Mouse (Mus musculus) layer of hippocampus, postnatal 10 days (tissue): ENCODE measurements at regions not wholly inside any gene's neighbourhood (a gene's known extent, or its start where the extent isn't known, plus 50 kb on each side); places are given as distances from the start of the nearest gene placed in this dataset.
A peak's percentile ranks its signal among the peaks of the same experiment; 100 is the strongest.

Experiments
- DNase-seq, 2 experiments: peaks; one replicate each; pipeline ENCODE4 v3.0.0; 2021; ENCODE audit warnings: low spot score in 2 of 2

DNA sequence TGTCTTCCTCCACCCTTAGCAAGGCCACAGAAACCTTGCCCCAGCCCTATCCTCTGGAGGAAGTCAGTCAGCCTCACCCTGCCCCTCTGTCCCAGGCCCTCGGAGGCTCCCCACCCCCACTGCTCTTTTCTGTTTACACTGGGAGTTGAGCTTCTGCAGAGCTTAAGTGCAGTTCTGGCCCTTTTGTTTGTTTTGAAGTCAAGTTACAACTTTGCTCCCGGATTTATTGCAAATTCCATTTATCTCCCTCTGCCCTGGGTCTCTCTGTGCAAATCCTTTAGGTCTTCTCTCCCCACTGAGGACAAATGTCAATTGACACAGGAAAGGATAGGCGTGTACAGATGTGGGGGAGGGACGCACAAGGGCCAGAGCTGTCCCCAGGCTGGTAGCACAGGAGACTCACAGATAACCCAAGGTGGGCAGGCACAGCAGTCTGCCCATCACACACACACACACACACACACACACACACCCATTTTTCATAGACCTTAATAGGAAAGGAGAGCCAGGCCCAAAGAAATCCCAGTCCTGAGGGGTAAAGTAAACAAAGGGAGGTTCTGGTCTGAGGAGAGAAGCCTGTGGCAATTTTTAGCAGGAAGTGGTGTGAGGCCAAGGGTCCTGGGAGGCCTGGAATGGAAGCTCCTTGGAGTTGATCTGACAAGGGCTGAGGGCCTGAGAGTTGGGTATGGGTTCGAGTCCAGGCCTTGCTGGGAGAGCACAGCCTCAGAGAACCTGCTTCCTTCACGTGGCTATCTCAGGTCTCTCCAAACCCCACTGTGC is 167.9 kb downstream of the Zfp36l1 start:
- DNase-seq: no peak

DNA sequence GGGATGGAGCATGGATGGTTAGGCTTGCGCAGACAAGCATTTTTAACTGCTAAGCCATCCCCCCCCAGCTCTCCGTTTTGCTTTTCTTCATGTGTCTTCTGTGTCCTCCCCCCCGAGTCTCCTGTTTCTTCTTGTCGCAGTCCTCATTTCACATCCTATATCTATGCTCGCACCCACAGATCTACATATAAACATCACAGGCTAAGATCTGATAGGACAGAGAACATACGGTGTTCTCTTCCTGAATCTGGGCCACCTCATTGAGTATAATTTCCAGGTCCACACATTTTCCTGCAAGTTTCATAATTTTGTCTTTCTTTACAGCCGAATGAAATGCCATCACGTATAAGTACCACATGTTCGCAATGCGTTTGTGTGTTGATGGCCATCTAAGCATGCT is 168.7 kb downstream of the Zfp36l1 start:
- DNase-seq: no peak

DNA sequence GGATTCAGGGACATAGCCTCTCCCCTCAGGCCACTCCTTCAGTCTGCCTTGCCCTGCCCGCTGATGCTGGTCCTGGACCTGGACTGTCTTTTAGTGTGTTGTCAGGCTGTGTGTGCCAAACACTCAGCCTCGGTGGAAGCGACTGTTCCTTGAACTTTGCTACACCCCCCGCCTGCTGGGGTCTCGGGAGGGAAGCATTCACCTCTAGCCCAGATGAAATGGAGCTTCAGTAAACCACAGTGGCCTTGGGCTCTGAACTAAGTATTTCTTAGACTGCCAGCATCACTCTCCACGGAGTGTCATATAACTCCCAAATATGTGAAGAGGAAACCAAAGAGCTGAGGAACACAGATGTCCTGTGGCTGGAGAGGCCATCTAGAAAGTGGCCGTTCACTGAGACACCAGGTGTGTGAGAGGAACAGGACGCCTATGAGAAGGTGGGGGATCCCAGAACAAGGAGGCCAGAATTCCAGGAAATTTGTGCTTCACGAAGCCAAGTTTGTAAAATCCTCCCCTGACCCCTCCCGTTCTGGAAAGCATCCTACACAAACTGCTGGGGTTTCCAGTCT is 170.2 kb downstream of the Zfp36l1 start:
- no peak for DNase-seq

DNA sequence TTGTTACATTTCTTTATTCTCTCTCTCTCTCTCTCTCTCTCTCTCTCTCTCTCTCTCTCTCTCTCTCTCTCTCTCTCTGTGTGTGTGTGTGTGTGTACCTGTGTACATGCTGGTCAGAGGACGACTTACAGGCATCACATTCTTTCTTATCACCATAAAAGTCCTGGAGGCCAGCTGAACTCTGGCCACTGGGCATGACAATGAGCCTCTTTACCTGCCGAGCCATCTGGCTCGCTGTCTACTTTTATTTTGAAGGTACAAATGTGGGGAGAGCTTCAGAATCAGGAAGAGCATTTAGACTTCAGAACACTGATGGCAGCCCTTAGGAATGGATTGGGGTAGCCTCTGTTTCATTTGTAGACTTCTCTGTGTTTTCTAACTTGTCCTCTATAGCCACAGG is 171.0 kb downstream of the Zfp36l1 start:
- DNase-seq: no peak

DNA sequence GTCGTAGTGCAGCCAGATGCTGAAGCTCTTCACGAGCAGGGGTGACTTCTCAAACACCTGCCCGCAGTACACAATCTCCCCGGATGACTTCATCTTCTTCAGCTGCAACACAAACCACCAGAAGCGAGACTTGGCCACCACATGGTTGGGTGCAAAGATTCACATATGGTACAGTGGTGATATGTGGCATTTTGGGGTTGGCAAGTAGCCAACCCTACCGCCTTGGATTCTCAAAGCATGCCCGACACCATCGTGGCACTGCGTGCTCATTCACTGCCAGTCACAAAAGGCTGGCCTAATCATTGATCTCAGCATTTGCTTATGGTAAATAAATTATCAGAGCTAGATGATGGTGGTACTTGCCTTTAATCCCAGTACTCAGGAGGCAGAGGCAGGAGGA is 173.4 kb downstream of the Zfp36l1 start:
- no peak for DNase-seq

DNA sequence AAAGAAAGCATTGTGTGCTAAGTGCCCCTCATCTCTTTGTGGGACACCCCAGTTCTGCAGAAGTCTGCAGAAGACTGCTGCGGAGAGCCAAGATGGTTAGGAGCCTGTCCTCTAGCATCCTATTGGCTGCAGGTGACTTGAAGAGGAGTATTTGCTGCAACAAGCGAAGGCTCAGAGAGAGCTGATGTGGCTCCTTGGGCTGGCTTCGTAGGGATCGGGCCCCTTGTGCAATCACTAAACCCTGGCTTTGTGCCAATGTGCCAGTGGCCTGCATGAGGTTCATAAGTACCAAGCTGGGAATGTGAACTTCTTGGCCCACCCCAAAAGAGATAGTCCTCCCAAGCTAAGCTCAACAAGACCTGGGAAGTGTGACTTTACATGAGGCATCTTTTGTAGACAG is 174.9 kb downstream of the Zfp36l1 start:
- DNase-seq: no peak

DNA sequence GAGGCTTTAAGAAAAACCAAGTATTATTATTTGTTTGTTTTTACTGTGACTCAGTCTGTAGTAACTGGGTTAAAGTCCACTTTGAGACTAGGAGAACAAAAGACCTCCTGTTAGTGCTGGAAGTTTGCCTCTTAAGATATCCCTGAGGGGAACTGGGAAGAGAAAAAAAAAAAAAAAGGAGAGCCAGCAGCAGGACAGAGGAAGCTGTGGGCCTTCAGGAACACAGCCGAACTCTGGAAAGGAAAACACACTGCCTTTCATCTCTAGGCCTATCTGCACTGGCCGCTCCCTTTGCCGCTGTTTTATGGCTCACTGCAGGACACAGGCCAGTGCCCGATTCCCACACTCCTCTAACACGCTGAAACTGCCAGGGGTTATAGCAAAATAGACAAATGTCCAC is 176.1 kb downstream of the Zfp36l1 start:
- no peak for DNase-seq

DNA sequence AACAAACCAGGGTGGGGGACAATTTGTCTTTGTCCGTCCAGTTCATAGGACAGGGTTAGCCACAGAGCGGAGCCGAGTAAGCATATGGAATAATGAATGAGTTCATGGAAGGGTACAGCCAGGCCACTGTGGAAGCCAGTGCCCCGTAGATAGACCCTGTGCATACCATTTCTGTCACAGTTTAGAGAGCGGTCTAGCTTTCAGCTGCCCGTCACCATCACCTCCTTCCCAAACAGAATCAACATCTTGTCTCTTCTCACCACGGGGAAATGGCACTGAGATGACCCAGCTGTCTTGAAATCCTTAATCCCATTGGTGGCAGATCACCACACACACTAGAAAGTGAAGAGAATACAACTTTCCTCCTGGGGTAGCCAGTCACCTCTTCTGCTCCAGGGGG is 178.7 kb downstream of the Zfp36l1 start:
- DNase-seq: no peak

DNA sequence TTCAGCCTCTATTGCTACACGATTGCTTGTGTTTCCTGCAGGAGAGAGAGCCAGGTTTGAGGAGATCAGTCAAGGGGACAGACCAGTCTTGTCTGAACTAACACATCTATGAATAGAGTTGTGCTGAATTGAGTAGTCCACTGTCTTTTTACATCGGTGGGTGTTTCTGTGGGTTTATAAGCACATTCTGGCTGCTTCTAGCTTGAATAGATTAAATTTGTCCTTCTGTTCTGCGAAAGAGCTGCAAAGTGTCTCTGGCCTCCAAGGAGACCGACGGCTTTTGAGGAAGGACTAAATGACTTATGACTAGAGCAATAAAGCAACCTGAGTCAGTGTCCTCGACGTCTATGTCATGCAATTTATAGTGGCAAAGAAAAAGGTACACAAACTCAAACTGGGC is 179.9 kb downstream of the Zfp36l1 start:
- DNase-seq: no peak

DNA sequence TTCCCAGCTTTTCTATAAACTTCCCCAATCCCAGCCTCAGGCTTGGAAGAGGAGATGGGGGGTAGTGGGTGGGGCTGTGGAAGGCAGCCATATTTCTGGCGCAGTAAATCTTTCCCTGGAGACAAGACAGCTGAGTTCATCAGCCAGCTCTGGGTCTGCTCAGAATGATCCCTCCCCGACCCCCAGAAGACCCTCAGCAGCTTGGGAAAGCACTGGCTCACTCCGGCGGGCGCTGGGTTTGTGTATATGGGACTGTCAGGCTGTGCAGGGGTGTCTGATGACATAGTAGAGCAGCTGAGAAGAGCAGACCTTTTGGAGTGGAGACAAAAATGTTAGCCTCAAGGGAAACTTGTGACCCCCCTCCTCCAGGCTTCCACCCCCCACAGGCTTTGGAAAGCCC is 181.4 kb downstream of the Zfp36l1 start:
- DNase-seq: no peak

DNA sequence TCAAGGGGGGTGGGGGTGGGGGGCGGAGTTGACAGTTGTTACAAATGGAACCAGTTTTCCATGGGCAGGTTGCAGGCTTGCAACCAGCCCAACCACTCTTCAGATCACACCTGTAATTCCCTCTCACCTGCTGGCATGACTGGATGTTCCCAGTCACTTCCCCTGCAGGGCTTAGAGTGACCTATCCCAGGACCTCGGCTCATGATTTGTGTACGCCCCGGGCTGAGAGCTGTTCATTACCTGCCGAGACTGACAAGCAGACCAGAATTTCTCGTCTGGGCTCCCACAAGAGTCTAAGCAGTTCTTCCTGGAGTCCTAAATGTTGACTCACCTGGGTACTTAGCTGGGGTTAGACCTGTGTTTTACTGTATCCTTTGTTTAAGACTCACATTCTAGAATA is 183.0 kb downstream of the Zfp36l1 start:
- DNase-seq: no peak

DNA sequence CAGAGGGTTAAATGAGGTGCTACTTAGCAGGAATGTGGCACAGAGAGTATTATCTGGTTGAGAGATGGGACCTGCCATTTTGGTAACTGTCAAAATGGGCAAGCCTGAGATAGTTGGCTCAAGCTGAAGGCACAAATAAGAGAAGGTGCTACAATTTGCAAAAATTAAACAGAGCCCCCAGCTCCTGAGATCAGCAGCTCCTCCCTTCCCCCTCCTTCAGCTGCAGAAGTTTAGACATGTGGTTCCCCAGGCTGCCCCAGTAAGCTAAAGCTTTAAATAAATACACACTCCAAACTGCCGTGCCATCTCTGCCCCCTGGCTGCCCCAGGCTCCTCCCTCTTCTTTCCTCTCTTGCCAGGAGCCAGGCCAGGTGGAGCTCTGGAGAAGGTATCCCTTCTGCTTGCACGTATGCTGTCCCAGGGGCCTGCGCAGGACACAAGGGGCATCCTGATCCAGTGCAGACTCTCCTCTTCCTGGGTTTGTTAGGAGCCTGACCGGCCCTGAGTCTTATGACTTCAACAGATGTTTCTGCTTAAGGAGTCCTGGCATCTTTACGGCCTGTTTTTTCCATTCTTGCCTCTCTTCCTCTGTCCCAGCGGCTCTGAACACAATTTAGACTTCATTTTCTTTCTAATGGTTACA is 184.0 kb downstream of the Zfp36l1 start:
- DNase-seq: no peak

DNA sequence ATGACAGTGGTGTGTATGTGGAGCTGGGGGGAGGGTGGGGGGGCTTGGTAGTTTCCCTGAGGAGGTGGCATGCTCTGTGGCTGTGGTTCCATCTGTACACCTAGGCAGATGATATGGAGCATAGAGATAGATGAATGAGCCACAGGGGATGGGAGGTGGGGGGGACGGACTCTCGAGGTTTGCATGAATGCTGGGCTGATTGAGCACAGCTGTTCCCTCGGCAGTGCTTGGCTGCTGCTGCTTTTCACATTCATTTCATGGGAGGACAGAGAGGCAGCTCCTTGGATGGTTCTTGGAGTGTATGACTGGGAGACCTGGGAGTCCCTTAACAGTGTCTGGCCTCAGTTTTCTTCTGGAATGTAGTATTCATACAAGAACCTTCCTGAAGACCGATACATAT is 184.5 kb downstream of the Zfp36l1 start:
- DNase-seq: no peak

DNA sequence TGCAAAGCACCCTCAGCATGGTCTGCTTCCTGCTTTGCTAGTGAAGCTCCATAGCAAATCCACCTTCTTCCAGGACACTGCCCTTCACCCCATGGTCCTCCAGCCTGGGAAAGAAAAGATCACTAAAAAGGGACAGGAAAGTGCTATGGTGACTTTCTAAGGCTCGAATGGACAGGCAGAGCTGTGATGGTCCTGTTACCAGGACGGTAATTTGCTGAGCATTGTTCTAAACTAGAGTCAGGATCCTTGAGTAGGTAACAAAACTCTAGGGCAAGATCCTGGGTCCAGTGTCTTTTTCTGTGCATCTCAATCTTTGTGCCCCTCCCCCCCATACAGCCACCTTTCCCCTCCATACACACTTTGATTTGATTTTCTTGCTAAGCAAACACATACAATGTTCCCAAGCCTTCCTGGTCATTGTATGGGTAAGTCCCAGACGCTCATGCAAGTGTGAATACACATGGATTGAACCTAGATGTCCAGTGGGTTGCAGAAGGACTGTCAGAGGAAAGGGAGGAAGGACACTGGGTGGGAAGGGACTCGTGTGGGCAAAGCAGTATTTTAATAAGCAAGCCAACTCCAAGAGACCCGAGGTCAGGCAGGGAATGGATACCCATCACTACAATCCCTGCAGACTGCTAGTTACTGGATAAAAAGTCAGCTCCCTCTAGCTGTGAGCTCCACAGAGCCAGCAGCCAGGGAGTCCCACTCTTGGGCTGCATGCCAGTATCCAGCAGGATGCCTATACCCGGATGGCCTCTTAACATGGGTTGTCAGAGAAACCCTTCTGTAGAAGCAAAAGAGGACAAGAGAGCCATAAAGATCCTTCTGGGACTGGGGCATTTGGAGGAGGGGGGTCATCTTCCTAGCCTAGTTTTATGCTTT is 186.9 kb downstream of the Zfp36l1 start:
- peak; percentile 58 to 67 for DNase-seq

DNA sequence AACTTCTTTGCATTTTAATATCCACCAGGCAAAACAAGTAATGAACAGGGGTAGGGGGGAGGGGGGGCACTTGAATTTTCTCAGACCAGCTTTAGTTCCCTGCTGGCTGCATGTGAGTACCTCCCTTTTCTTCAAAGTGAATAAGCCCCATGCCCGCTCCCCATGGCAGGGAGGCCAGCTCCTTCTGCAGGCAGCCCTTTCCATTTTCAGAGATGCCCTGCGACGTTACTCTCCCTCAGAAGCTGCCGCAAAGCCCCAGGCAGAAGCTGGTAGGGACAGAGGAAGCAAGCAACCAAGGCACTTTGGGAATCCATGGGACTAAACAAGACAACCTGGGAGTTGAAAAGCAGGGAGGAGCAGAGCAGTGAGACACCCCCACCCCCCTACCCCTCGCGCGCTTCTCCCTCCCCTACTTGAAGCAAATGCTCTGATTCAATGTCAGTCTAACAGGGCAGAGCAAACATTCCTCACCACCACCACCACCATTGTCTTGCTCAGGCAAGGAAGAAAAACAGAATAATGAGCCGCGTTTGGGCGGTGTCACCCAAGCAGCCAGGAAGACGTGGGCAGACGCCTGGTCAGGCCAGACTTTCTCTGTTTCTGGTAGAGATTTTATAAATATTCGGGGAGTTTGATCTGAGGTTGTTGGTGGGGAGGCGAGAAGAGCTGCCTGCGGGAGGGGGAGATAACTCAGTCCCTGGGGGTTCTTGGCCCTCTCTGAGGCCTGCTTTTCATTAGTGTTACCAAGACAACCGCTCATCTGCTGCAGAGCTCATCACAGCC is 187.7 kb downstream of the Zfp36l1 start:
- peak; percentile 58 to 69 for DNase-seq

DNA sequence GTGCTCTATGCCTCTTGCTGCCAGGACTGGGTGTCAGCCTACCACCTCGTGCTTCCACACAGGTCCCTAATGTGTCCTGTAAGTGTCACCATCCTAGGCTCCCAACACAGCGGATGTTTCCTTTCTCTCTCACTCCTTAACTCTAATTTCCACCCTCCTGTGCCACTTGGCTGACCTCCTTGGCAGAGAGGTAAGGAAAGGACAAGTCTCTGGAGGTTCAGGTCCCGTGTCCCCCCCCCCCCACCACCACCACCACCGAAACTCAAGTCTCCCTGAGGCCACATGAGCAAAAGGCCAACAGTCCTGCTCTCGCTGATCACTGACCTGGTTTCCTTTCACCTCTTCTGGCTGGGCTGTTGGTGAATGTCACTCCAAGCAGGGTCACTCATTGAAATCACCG is 189.0 kb downstream of the Zfp36l1 start:
- DNase-seq: no peak

DNA sequence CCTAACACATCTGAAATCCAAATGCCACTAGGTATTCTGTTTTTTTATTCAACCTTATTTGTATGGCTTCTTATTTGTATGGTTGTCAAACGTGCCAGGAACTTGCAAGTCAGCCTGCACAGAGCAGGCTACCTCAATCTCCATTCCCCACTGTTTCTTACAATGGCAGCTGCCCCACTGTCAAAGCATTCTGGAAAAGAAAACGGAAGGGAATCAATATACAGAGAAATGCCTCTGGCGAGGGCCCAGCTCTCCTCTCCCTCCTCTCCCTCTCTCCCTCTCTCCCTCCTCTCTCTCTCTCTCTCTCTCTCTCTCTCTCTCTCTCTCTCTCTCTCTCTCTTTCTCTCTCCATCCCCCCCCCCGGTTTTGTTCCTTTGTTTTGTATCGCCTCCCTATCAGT is 191.0 kb downstream of the Zfp36l1 start:
- DNase-seq: no peak

DNA sequence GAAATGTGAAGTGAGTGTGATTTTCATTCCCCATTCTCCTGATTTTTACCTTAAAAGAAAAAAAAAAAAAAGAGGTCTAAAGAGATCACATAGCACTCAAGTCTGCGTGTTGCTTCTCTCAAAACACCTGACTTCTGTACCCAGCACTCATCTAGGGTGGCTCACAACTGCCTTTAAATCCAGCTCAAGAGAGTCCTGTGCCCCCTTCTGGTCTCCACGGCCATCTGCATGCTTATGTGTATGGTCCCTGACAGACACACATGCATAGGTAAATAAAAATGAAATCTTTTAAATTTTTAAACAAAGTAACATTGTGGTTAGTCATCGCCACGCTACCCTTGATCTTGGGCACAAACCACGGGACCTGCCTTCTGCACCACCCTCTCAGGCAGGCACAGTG is 193.8 kb downstream of the Zfp36l1 start:
- DNase-seq: no peak

DNA sequence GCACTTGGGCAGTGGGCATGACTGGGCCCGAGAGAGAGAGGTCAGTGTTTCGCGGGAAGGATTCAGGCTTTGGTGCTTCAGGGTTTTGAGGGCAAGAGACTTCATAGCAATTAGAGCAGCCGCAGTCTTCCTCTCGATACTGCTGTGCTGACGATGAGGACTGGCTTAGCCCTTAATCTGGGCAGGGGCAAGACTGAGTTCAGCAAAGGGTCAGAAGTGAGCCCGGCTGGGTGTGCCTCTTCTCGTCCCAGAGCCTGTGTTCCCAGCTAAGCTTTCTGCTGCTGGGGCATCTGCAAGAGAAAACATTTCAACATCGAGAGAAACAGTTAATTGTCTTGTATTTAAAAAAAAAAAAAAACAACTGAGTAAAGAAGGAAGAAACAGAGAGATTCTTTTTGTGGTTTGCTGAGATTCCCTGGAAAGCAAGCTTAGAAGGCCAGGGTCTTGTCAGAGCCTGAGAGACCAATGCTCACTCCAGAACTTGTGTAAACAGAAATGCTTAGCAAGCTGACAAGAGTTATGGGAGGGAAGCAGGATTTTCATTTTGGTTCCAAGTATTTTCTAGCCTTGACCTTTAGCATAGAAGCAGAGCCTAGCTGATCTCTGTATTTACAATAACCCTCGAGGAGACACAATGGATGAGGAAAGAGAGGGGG is 195.1 kb downstream of the Zfp36l1 start:
- DNase-seq: no peak

DNA sequence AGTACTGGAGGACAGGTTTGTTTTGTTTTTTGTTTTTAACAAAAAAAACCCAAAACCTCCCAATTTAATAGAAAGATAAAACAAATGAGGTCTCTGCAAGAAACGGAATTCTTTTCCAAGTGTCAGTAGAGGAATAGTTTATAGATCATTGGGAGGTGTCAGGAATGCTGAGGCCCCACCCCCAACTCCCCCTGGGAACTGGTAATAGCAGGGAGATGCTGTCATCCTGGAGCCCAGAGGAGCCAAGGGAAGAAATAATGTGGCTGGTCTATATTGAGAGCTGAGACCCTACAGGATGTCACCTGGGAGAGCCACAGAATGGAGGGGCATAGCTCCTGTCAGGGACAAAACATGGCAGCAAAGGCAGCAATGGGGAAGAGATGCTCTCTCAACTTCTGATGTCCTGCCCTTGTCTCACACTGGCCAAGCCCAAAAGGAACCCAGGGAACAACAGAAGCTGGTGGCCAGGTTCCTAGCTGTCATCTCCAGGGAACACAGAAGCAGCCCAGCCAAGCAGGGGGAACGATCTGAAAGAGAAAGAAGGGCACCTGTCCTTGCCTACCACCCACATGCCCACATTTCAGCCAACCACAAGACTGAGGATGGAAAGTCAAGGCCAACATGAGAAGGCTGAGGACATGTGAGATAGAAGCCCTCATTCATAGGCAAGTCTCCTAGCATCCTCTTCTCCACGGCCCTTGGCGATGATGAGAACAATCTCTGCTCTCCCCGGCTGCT is 195.7 kb downstream of the Zfp36l1 start:
- no peak for DNase-seq
